Mouse (Mus musculus): ENCODE measurements around the gene Rad51b.

Rad51b gene

DNA sequence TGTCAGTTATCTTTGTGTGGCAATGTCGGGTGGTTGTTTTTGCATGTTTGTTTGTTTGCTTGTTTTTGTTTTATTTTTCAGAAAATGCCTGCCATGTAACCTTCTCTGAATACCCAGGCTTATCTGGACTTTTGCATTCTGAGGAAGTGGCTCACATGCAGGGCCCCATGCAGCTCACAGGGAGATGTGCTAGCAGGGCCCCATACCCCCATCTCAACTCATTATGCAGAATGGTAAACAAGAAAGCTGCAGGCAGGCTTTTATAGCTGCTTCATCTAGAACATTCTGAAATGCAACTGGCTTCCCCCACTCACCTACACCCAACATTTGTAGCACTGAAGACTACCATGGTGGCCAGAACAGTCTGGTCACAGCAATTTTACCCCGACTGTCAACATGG is 557.4 kb downstream of the Rad51b start:
- Histone ChIP-seq H3K36me3 (ENCODE audit: control insufficient read depth, insufficient read depth, low read length, poor library complexity, severe bottlenecking) (no peaks in the 10 kb centered on the region), H3K27me3 (ENCODE audit: control insufficient read depth, insufficient read depth, low read length, poor library complexity, severe bottlenecking) (no peaks in the 10 kb centered on the region)
- no peak for DNase-seq (ENCODE audit: low read depth, low spot score)

DNA sequence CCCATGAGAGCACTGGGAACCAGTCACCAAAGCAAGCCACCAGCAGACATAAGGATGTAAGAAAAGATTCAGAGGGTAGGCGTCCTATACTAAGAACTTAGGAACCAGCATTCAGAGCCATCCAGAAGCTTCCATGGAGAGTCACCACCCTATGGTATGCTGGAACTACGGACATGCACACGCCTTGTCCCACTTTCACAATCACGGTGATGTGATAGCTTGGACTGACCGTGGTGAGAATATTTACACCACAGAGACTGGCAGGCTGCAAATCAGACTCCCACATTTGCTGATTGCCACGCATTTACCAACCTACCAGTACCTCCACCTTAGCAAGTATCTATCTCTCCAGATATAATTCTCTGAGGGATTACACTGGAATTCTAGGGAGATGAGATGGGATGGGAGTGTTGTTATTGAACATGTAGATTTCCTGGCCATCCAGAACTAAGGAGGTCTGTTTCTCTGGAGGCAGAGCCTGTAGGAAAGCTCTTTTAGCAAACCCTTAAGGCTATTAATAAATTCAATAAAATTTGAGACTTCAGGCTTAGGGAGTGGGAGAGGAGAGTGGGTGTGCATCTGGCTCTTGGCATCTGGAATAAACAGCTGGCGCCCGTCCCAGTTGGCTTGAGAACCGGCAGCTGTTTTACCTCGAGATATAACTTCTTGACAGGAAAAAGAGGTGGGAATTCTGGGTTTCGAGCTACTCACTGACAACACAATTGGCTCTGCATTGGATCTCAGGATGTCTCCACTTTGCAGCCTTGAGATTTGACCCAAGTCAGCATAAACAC is 559.2 kb downstream of the Rad51b start:
- no peaks in the 10 kb centered on the region for H3K27me3 ChIP-seq (ENCODE audit: control insufficient read depth, insufficient read depth, low read length, poor library complexity, severe bottlenecking)
- no peaks in the 10 kb centered on the region for H3K36me3 ChIP-seq (ENCODE audit: control insufficient read depth, insufficient read depth, low read length, poor library complexity, severe bottlenecking)
- DNase-seq (ENCODE audit: low read depth, low spot score) = no peak

DNA sequence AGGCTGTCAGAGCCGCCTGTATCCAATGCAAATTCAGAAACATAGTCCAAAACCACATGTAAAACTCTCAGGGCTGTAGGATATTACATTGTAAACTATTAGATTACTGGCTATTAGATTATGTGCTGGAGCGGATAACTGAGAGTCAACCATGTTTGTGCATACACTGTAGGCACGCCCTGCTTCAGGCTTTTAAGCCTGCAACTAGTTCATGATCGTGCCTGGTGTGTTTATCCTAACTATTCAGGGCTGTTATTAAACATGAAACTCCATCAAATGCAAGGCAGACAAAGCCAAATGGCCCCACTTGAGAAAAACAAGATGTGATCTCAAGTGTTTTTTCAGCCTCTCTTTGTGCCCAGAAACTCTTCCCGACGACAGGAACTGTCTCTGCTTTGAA is 560.6 kb downstream of the Rad51b start:
- Histone ChIP-seq H3K36me3 (ENCODE audit: control insufficient read depth, insufficient read depth, low read length, poor library complexity, severe bottlenecking) (no peaks in the 10 kb centered on the region), H3K27me3 (ENCODE audit: control insufficient read depth, insufficient read depth, low read length, poor library complexity, severe bottlenecking) (no peaks in the 10 kb centered on the region)
- DNase-seq (ENCODE audit: low read depth, low spot score) = no peak

GRCm38 (mm10) chr12:79858336-79858735 is 561.3 kb downstream of the Rad51b start:
- no peak for DNase-seq (ENCODE audit: low read depth, low spot score)
- Histone ChIP-seq H3K36me3 (ENCODE audit: control insufficient read depth, insufficient read depth, low read length, poor library complexity, severe bottlenecking) (no peaks in the 10 kb centered on the region), H3K27me3 (ENCODE audit: control insufficient read depth, insufficient read depth, low read length, poor library complexity, severe bottlenecking) (no peaks in the 10 kb centered on the region)

GRCm38 (mm10) chr12:79859354-79860247 is 562.5 kb downstream of the Rad51b start:
- DNase-seq (ENCODE audit: low read depth, low spot score) = no peak
- Histone ChIP-seq H3K27me3 (ENCODE audit: control insufficient read depth, insufficient read depth, low read length, poor library complexity, severe bottlenecking) (no peaks in the 10 kb centered on the region), H3K36me3 (ENCODE audit: control insufficient read depth, insufficient read depth, low read length, poor library complexity, severe bottlenecking) (no peaks in the 10 kb centered on the region)

DNA sequence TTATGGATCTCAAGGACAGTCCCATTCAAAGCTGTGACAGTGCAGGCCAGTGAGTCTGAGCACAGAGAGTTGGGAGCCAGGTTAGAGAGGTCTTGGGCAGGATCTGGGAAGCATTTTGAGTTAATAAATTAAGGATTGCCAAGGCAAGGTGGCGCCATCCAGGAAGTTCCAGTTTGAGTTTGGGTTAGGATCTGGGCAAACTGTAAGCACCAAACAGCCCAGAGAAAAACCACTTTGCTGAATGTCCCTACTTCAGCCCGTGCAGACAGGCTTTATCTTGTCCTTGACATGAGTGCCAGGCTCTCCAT is 563.1 kb downstream of the Rad51b start:
- no peak for DNase-seq (ENCODE audit: low read depth, low spot score)
- Histone ChIP-seq H3K36me3 (ENCODE audit: control insufficient read depth, insufficient read depth, low read length, poor library complexity, severe bottlenecking) (no peaks in the 10 kb centered on the region), H3K27me3 (ENCODE audit: control insufficient read depth, insufficient read depth, low read length, poor library complexity, severe bottlenecking) (no peaks in the 10 kb centered on the region)
